Mouse (Mus musculus): ENCODE data around the gene Vipr2.

Vipr2 gene

GRCm38 (mm10) chr12:116159223-116159622, 81.7 kb downstream of the Vipr2 start:
- DNase-seq, result no peak

DNA sequence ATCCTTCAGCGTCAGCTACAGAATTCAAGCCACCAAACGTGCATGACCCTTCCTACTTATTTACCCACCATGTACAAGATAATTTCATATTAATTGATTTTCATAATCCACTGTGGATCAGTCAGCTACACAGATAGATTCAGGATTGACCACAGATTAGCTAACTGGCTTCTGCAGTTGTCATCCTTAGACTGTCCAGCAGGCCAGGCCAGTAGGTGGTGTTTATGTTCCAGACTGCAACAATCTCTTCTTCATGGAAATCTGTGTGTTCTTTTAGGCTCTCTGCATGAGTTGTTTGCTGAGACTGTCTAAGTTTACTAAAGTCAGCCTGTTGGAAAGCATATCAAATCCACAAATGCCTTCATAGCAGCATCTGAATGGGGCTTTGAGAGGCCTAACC, 82.2 kb downstream of the Vipr2 start:
- no peak for DNase-seq

DNA sequence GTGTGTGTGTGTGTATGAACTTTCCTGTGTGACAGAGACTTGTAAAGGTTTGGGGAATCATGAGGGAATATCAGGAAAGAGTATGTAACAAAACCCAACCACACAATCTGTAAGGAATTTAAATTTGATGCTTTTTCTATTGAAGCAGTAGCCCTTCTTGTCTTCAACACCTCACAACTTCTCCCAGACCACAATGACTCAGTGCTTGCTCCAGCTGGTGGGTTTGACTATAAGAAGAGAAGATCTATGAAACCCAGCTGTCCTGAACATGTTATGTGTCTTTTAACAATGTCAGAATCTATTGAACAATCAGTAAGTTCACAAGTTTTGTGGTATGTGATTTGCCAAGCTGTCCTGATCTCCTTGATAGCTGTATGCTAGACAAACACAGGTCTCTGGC, 87.8 kb downstream of the Vipr2 start:
- DNase-seq, result no peak

GRCm38 (mm10) chr12:116169666-116170065, 92.1 kb downstream of the Vipr2 start:
- no peak for DNase-seq

GRCm38 (mm10) chr12:116176930-116177329, 99.4 kb downstream of the Vipr2 start:
- peak; percentile 14 to 27 for DNase-seq

DNA sequence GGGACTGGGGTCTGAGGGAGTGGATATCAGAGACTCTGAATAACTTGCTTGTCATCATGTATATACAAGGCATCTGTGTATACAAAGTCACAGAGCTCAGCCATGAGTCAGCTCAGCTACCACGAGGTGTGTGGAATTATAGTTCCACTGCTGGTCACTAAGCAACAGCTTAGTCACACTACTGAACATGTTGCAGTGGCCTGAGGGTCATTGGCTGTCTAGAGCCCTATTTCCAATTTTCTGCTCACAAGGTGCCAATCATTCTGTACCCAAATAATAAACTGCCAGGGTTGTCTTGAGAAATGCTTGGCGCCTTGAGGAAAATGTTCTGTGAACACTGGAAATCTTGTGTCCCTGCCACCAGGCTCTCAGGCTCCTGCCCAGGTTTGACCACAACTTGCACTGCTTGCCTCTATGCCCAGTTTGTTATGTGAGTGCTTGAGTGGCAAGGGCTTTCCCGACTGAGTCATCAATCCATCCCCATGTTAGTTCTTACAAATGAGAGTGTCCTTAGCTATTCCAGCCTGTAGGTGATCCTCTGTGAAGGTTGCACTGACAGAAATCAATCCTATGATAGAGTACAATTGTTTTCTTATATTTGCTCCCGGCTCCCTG, 104.0 kb downstream of the Vipr2 start:
- DNase-seq, result no peak

- DNase-seq, result no peak
Measured at GRCm38 (mm10) chr12:116182376-116182775, 104.8 kb downstream of the Vipr2 start.

- no peak for DNase-seq
Measured at GRCm38 (mm10) chr12:116183212-116183935, 105.8 kb downstream of the Vipr2 start.

- no peak for DNase-seq
Measured at GRCm38 (mm10) chr12:116193952-116194351, 116.4 kb downstream of the Vipr2 start.

DNA sequence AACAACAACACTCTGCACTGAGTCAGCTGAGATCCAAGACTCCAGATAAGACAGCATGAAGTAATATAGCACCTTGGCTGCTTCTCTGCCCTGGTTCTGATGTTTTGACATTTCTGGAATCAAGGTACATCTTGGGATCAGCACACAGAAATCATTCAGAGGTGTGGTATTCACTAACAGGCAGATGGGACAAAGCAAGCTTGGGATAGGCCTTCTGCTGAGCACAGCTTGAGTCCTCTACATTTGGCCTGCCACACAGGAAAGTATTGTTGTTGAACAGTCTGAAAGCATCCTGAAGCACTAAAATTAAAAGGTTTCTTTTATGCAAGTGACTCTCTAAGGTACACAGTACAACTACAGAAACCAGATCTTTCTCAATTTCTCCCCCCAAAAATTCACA, 117.1 kb downstream of the Vipr2 start:
- no peak for DNase-seq

All from thymus, adult 18-20 months (tissue).